Mouse (Mus musculus) brain, embryonic 14.5 days (tissue): ENCODE results near the gene Dad1.

Experiments used
- CTCF ChIP-seq: fragments of 200-500 bp; IDR thresholded peaks from 2 replicates; pipeline ENCODE4 v1.5.1; 2012; ENCODE audit warnings: inconsistent platforms, mild to moderate bottlenecking, moderate library complexity, borderline replicate concordance; ENCODE audit not compliant: insufficient read depth, insufficient read length; ENCODE audit errors: extremely low read depth
- POLR2A ChIP-seq: fragments of 200-500 bp; IDR thresholded peaks from 2 replicates; pipeline ENCODE4 v1.6.1; 2012; ENCODE audit warnings: mild to moderate bottlenecking, inconsistent platforms, borderline replicate concordance; ENCODE audit not compliant: poor library complexity, insufficient read depth, insufficient read length, severe bottlenecking; ENCODE audit errors: extremely low read depth

GRCm38 (mm10) chr14:54300136-54300535 is 46.2 kb upstream of the Dad1 start:
- no peak for TF ChIP-seq POLR2A
- no peak for TF ChIP-seq CTCF
